17 mouse cellular contexts compared by ENCODE assay signal in genomic region chr2:104030381-104030780, GRCm38 (mm10). TPM values are rescaled to one million over a fixed set of nuclear protein-coding genes. Genes with fewer than 3 reads are reported as not detected.
"Had no signal": no experiment of that assay in that cellular context is flagged by ENCODE, and none has a peak within 500 bp of the region (broad histone marks: within the 10 kb centered on the region; RNA-seq: fewer than 3 reads in every experiment).

No protein-coding gene starts in this region.

- ATAC-seq: intestine, postnatal 0 days had no signal

- H3K9me3 ChIP-seq: limb, embryonic 12.5 days; neural tube, embryonic 12.5 days had no signal

- H3K27me3 ChIP-seq: limb, embryonic 12.5 days; neural tube, embryonic 12.5 days had no signal

- H3K27ac ChIP-seq: limb, embryonic 12.5 days; neural tube, embryonic 12.5 days had no signal

- H3K4me3 ChIP-seq: limb, embryonic 12.5 days; neural tube, embryonic 12.5 days had no signal

- H3K9ac ChIP-seq: limb, embryonic 12.5 days; neural tube, embryonic 12.5 days had no signal

- DNase-seq: kidney, adult 8-10 months; kidney, postnatal 25 days; layer of hippocampus, adult 9-11 months; layer of hippocampus, postnatal 36 days; lung, adult 18-20 months; midbrain, embryonic 14.5 days; retina, postnatal 1 day; right cerebral cortex, postnatal 4 days; spleen, adult 18-20 months; thymus, postnatal 4 days had no signal

RNA-seq across cellular contexts. Expression of gene Gm10912, which starts 35.2 kb away (rescaled TPM):
- polyA plus RNA-seq: intestine, postnatal 0 days; kidney, embryonic 16.5 days; limb, embryonic 12.5 days; lung, embryonic 16.5 days; midbrain, embryonic 14.5 days; neural tube, embryonic 12.5 days; stomach, embryonic 14.5 days had no signal

RNA-seq across cellular contexts. Expression of gene Gm10799, which starts 38.0 kb away (rescaled TPM):
- polyA plus RNA-seq: intestine, postnatal 0 days; kidney, embryonic 16.5 days; limb, embryonic 12.5 days; lung, embryonic 16.5 days; midbrain, embryonic 14.5 days; neural tube, embryonic 12.5 days; stomach, embryonic 14.5 days; thymus, postnatal 0 days had no signal
